Mouse (Mus musculus): Measurements from ENCODE around the gene Ccr6. TPM values are rescaled to one million over a fixed set of nuclear protein-coding genes. Genes with fewer than 3 reads are reported as not detected.

The Ccr6 gene
- total and polyA plus RNA-seq, 3 experiments = 0.08 TPM; not detected in 2

GRCm38 (mm10) chr17:8233618-8234214, 2.1 kb upstream of the Ccr6 start:
- DNase-seq = no peak

GRCm38 (mm10) chr17:8234537-8234936, 1.3 kb upstream of the Ccr6 start:
- DNase-seq = no peak

GRCm38 (mm10) chr17:8238012-8238710, 2.3 kb downstream of the Ccr6 start:
- DNase-seq = no peak

- DNase-seq = no peak
Observed at GRCm38 (mm10) chr17:8239561-8239960, 3.7 kb downstream of the Ccr6 start.

- no peak for DNase-seq
Observed at GRCm38 (mm10) chr17:8240517-8240916, 4.7 kb downstream of the Ccr6 start.

- no peak for DNase-seq
Observed at GRCm38 (mm10) chr17:8241645-8242044, 5.8 kb downstream of the Ccr6 start.

GRCm38 (mm10) chr17:8242186-8242585, 6.3 kb downstream of the Ccr6 start:
- no peak for DNase-seq

GRCm38 (mm10) chr17:8244124-8244523, 8.3 kb downstream of the Ccr6 start:
- DNase-seq = no peak

DNA sequence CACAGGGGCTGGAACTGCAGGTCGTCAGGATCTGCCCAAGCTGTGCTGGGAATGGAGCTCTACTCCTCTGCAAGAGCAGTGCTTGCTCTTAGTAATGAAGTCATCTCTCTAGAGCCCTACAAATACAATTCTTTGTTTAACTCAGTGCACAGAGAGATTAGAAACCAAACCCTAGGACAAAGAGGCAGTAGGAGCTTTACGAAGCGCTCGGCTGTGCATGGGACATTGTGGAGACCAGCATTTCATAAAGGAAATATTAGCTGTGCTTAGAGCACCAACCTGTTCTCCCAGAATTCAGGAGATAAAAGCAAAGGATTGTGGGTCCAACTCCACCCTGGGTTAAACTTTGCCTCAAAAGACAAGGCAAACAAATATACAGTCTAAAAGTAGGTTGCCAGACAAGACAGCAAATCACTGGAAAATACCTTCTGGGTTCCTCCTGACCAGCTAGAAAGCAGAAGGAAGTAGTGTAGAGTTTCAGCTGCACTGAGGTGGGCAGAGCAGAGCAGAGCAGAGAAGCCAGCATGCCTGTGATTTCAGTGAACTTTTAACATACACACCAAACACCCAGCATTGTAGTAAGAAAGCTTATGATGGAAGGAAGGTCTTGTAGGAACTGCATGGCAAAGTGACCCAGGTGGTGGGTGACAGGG, 10.4 kb downstream of the Ccr6 start:
- no peak for DNase-seq

DNA sequence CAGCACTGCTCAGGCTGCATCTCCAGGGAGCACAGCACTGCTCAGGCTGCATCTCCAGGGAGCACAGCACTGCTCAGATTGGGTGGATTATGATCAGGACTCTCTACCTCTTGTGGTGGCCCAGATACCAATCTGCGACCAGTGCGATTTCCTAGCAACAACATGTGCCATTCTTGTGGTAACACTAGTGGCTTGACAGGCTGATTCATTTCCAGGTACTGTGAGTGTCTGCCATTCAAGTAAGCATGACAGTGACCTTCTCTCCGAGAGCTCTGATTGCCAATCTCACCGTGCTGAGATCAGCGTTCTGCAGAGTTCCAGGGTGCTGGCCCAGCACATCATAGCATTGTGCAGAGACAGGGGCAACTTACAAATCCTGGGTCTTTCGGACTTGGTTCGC, 15.9 kb downstream of the Ccr6 start:
- no peak for DNase-seq

DNA sequence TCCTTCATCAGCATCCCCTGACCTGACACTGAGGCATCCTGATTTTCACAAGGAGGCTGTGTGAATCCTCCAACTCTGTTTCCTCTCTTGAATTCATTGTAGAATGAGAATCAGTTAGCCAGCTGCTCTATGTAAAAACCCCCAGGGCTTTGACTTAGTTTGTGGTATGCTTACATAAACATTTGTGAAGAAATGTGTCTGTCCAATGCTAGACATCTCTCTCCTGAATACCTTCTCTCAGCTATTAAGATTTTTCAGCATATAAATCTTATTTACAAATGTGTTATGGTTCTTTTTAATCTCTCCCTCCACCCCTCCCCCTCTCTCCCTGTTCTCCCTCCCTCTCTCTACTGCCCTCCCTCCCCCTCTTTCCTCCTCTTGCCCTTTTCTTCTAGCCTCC, 18.4 kb downstream of the Ccr6 start:
- DNase-seq = no peak

DNA sequence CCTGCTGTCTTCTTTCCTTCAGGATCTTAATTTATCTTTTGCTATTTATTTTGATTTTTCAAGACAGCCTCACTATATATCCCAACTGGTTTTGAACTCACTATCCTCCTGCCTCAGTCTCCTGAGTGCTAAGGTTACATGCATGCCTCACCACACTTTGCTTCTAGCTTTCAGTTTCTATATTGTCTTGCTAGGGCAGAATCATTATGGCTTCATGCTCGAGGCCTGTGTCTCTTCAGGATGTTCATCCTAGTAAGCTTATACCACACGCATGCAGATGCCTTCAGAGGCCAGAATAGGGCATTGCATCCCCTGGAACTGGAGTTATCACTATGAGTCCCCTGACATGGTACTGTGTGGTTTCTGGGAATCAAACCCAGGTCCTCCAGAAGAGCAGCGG, 19.1 kb downstream of the Ccr6 start:
- no peak for DNase-seq

GRCm38 (mm10) chr17:8255583-8255982, 19.7 kb downstream of the Ccr6 start:
- DNase-seq = no peak

GRCm38 (mm10) chr17:8256982-8257381, 21.1 kb downstream of the Ccr6 start:
- no peak for DNase-seq

DNA sequence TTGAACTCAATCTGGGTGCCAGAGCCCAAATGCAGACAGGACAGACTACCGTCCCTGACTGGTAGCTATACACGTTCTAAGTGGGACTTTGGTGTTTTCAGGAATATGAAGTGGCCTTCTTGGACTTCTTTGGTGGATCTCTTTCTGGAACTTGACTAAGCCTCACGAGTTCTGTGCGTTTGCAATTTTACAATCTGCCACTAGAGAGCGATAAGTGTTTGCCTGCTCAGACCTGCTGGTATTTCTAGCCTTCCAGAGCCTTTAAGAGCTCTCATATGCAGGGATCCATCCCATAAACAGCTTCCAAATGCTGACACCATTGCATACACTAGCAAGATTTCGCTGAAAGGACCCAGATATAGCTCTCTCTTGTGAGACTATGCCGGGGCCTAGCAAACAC, 28.8 kb downstream of the Ccr6 start:
- peak; percentile 55 for DNase-seq

DNA sequence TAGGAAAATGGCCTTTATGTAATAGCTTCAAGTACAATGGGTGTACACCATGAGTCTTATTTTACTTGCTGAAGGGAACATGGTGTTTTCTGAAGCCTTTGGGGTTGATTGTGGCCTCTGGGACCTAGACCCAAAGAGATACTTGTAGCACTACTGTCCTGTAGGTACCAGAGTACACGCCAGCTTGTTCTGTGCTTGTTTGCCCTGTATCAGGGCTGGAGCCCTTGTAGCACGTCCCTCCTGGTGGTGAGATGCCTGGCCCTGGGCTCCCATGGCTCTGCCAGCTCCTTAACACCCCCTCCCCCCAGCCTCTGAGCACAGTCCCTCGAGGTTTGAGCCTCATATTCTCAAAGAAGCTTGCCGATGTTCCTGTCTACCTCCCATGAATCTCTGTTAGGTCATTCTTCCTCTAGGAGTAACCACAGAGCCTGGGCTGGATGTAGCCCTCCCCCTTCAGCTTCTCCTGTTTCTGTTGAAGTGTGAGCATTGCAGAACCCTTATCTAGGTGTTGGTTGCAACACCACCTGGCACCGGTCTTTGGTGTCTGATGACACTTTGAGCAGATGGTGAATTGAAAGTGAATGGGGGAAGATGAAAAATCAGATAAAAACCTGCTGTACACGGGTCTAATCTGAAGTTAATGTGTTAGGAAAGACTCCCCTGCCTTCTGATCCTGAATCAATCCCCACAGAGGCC, 36.4 kb downstream of the Ccr6 start:
- peak; percentile 6 for DNase-seq

GRCm38 (mm10) chr17:8272951-8273350, 37.1 kb downstream of the Ccr6 start:
- peak; percentile 10 for DNase-seq

DNA sequence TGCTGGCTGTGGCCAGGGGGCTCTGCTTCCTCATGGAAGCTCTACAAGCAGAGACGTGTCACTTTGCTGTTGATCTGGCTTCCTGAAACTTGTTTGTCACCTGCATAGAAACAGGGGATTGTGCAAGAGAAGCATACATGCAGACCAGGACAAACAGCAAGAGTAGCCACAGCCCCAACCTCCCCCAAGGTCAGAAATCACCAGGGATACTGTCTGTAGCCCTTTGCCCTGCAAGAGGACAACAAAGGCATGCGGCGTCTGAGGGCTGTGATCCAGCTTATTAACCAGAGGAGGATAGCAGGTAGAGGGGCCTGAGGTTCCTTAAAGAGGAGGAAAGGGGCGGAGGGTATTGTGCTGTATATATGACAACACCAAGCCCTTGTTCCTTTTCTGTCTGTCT, 40.2 kb downstream of the Ccr6 start:
- DNase-seq = no peak

DNA sequence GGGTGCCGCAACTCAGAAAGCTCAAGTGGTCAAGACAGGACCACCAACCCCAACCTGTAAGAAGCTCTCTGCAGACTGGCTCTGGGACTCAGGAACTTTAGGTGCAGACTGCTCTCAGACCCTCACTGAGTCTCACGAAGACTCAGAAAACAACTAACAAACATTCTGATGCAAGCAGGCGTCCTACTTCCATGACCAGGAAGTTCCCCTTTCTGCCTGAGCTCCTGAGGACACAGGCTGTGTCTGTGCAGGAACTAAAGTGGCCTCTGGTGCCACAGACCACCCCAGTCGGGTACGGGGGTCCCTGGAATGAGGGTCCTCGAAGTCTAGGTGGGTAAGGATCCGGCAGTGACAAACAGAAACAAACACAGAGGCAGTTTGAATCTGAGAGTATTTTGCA, 40.8 kb downstream of the Ccr6 start:
- DNase-seq = no peak

- DNase-seq = no peak
Observed at GRCm38 (mm10) chr17:8277266-8277665, 41.4 kb downstream of the Ccr6 start.

DNA sequence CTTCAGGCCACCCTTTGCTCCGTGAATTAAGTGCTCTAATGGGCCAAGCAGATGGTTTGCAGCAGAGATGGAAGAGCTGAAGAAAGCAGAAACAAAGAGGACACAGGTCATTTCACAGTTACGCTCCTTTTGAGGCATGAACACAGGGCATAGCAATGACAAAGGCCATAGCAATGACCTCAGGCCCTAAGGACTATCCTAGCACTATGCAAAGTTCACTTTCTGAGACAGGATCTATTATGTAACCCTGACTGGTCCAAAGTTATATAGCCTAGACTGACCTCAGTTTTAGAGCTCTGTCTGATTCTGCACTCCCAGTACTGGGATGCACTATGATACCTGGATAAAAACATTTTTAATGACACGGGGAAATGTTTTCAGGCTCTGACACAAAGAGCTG, 42.5 kb downstream of the Ccr6 start:
- no peak for DNase-seq

DNA sequence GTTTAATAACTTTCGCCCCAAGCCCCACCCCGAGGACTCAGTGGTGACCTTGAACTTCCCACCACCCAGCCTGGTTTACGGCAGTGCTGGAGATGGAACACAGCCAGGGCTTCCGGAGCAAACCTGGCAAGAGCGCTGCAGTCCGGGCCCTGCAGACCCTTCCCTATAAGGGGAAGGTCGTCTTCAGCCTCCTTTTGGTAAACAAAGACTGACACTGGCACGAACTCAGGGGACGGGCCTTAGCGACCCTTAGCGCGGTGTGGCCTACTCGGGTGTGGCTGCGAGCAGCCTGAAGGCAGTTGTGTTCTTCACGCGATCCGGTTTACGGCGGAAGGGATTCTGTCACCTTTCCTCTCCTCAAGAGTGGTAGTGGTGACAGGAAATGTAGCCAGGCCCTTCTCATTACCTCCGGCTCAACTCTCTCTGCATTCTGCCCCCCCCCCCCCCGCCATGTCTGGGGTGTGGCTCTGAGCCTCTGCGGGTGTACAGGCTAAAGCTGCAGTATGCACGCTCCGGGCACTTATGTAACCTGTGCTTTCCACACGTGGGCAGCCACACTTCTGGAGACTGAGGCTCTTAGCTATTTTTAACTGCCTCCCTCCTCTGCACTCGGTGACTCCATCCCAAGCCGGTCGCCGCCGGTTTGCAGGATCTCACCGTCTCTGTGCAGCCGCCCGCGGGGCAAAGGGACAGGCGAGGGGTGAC, 47.1 kb downstream of the Ccr6 start, which contains the start of gene Mpc1:
Gene Mpc1, plus strand, starts transcription at position 84 of the 705 bp plus-strand sequence.
- DNase-seq = peak; percentile 83
